Mouse (Mus musculus): Measurements from ENCODE around the gene Itih4.

DNA sequence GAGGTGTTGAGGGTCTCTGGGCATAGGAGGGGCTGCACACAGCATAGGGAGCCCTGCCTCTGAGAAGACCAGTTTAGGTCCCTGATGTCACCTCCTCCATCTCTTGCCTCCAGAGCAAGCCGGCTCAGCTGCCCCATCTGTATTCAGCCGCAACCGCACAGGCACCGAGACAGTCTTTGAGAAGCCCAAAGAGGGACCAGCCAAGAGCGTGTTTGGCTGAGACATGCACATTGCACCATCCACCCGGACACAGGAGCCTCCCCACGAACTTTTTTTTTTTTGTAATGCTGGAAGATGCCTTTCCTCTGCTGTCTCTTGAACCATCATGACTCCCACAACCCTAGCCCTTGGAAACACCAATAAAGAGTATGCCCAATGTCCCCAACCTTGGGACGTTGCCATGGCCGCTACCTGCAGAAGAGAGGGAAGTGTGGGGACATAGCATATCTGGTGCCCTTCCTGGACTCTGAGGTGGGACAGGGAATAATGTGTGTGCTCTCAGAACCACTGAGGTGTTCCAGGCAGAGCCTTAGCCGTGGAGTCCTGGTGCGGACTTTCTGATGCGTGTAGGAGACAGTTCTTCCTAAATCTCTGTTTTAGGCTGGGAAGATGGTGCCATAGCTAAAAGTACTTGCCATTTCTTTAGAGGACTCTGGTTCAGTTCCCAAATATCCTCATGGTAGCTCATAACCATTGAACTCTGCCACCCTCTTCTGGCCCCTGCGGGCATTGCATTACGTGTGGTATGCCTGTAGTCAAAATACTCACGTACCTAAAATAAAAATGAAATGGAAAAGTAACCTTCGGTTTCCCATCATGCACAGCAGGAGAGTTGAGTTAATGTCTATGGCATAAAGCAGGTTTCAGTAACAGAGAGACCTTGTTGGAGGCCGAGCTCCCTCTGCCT is 5.2 kb upstream of the Itih4 start:
- TF ChIP-seq POLR2A (IDR thresholded peaks at IDR 0.05; ENCODE audit: borderline replicate concordance, insufficient read depth, low read length) (no peak), CTCF (IDR thresholded peaks at IDR 0.05; ENCODE audit: borderline replicate concordance, insufficient read depth, low read depth, low read length) (peak; percentile 58)

Measured in cerebellum, adult 2 months (tissue).